Mouse (Mus musculus): ENCODE data around the gene Bphl.

DNA sequence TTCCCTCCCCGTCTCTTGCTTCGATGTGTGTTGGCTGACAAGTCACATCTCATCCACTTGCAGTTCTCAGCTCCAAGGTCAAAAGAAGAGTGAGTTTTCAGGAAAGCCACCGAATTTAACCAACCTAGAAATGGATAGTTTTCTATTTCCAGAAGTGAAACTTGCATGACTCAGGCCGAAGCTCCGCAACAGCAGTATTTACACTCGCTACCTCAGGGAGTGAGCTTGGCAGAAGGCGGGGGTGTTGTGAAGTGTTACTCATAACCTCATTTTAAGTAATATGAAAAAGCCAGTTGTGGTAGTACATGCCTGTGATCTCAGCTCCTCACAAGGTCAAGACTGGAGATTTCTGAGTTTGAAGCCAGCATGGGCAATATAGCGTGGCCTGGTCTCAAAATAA lies 13.1 kb downstream of the Bphl start:
- TF ChIP-seq CTCF (IDR thresholded peaks at IDR 0.05; ENCODE audit: borderline replicate concordance, insufficient read depth, low read depth, low read length): no peak
- TF ChIP-seq POLR2A (IDR thresholded peaks at IDR 0.05; ENCODE audit: borderline replicate concordance, insufficient read depth, low read length): no peak
